Mouse (Mus musculus) liver, embryonic 14.5 days (tissue): ENCODE measurements around the gene Yju2.

ENCODE experiments used
- CTCF ChIP-seq: IDR thresholded peaks from 2 replicates; pipeline ENCODE4 v1.5.1; 2016; ENCODE audit warnings: antibody characterized with exemption, low read depth, control low read depth
- EP300 ChIP-seq: IDR thresholded peaks from 2 replicates; pipeline ENCODE4 v1.6.1; 2016; ENCODE audit warnings: antibody characterized with exemption, low read depth

- TF ChIP-seq CTCF (no peak), EP300 (no peak)
These were observed 10.3 kb upstream of the Yju2 start for GRCm38 (mm10) chr17:55948647-55949046.
